Mouse (Mus musculus) effector memory CD4-positive, alpha-beta T cell, adult 7 months (primary cell): Measurements from ENCODE around the gene Itgb6. TPM values are rescaled to one million over a fixed set of nuclear protein-coding genes. Genes with fewer than 3 reads are reported as not detected.

Experiments used
- polyA plus RNA-seq: library from polyadenylated mRNA; unstranded; fragments of 100-300 nt; shearing (Covaris generic); gene quantifications from one replicate; pipeline ENCODE4 v1.2.1, GENCODE M21; 2017

Gene Itgb6
- 0.66 TPM for polyA plus RNA-seq

GRCm38 (mm10) chr2:60722514-60722913 lies at the start of gene Itgb6:
Gene Itgb6, minus strand, starts transcription at chr2:60722643.

DNA sequence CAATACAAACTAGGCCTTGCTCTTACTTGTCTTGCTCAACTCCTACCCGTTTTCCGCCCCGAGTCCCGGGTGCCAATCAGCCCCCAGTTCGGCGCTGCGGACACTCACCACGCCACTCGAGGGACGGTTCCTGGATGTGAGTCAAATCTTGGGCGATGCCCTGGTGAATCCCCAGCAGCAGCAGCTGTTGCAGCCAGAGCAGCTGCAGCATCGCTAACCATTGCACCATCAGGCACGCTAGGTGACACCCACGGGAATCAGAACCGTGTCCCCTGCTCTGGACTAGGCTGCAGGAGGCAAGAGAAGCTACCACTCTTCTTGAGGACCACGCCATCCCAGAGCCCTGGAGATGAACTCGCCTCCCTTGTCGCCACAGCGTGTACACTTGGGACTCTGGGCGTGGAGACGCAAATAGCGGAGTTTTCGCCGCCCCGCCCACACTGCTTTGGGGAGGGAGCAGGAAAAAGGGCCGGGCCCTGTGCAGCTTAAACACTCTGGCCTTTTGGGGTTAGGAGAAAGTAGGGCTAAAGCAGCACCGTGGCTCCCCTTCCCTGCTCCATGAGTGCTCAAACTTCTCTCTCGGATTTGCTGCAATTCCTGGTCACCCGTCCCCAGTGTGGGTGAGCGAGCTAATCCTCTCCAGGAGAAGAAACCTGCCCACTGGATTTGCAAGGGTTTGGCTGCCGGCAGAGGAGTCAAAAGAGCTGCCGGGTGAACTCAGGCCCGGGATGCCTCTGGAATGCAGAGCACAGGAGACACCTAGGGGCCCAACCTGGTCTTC lies 169.4 kb downstream of the Itgb6 start, which contains the start of gene Pla2r1:
Pla2r1 (minus strand) TSS at position 407 of the 781 bp plus-strand sequence.

Other genes starting within 250 kb of the Itgb6 start
- gene Pla2r1, start 169.3 kb downstream of the Itgb6 start, polyA plus RNA-seq = 1.2 TPM
- 158 TPM for gene Rbms1, start 240.5 kb upstream of the Itgb6 start, polyA plus RNA-seq